Mouse (Mus musculus): ENCODE data around the gene Srf. TPM values are rescaled to one million over a fixed set of nuclear protein-coding genes. Genes with fewer than 3 reads are reported as not detected.

Gene Srf
- total RNA-seq, 2 experiments from 2014 or later = 36.5 to 47.5 TPM

DNA sequence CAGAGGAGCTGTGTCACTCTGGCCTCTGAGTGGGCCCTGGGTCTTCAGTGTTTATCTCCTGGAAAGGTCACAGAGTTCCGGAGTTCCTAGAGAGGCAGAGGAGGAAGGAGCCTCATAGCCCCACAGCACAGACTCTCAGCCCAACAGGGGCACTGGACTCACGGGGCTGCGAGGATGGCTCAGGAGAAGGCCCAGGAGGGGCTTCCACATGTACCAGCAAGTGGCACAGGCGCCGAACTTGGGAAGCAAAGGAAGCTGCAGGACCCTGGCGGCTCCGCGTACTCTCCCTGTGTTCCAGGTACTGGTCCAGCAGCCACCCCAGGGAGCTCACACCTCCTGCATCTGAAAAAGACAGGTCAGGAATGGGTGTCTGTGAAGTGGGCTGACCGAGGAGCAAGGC lies 34.8 kb downstream of the Srf start:
- no peak for ATAC-seq (replicated peaks; ENCODE audit: poor library complexity)

DNA sequence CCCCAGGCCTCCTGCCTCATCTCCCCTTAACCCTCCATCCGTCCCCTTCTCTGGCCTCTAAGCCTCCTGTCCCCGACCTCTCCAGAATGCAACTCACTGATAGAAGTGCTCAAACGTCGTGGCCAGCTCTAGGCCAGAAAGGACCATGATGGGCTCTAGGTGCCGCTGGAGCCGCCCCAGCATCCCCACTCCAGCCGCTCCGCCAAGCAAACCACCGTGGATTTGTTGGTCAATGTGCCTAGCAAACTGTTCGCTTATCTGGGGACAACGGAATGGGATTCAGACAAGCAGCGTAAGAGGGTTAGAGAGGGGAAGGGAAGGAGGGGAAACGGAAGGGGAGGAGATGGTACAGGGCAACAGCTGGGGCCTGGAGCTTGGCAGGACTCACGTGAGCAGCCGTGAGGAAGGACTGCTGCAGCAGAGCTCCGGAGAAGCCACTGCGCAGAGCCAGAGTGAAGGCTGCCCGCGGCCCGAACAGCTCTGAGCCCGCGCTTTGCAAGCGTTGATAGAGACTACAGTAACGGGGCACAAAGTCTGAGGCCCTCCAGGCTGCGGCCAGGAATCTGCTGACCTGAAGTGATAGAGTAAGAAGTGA lies 35.5 kb downstream of the Srf start:
- peak; percentile 86 for ATAC-seq (replicated peaks; ENCODE audit: poor library complexity)

DNA sequence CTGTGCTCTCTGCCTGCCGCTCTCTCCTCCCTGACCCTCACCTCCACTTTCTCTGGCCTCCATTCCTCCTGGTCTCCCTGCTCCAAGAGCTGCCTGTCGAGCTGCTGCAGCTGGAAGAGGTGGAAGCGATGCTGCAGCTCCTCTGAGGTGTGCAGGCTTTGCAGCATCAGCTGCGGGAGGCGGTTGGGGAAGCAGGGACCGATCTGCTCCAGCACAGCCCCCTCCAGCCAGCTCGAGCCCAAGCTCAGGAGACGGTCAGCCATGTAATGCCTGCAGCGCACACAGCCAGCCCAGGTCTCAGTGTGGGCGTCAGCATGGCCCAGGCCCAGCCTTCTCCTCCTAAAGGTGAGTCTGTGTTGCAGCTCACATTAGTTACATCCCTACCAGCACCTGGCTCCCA lies 36.0 kb downstream of the Srf start:
- no peak for ATAC-seq (replicated peaks; ENCODE audit: poor library complexity)

DNA sequence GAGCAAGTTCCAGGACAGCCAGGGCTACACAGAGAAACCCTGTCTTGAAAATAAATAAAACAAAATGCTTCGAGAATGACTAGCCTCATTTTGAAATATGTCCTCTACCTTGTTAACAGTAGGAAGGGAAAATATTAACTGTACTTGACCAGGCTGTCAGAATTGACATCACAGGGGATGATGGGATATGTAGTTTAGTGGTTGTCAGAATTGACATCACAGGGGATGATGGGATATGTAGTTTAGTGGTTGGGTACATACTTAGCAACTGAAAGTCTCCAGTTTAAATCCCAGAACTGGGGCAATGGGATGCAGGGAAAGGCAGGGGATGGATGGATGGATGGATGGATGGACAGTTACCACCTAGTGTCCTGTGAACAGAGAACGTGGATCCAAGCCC lies 42.6 kb downstream of the Srf start:
- peak; percentile 42; the same call in 1 of the 2 replicates for ATAC-seq (replicated peaks; ENCODE audit: poor library complexity)

DNA sequence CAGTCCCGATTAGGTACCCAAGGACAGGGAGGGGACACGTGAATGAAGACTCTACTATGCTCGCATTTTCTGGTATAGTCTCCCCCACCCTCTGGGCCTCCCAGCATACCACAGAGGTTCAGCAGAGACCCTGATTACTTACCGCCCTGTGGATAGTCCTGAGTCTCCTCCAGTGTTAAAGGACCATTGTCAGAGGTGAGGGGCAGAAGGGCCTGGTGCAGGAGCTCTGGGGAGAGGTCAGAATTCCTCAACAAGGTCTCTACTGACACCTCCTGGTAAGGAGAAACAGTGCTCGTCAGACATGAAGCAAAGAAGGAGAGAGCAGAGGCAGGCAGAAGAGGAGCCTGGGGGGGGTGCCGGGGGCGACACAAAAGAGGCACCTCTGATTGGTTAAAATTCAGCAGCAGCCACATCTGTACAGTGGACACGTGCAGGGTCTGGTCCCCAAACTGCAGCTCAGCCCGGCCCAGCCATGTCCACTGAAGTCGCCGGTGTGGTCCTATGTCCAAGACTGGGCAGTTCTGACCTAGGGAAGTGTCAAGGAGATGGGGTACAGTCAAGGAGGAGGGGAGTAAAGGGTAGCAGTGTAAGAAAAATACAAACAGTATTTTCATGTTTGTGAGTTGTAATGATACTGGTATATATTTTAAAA lies 44.8 kb downstream of the Srf start:
- ATAC-seq (replicated peaks; ENCODE audit: poor library complexity) = no peak

DNA sequence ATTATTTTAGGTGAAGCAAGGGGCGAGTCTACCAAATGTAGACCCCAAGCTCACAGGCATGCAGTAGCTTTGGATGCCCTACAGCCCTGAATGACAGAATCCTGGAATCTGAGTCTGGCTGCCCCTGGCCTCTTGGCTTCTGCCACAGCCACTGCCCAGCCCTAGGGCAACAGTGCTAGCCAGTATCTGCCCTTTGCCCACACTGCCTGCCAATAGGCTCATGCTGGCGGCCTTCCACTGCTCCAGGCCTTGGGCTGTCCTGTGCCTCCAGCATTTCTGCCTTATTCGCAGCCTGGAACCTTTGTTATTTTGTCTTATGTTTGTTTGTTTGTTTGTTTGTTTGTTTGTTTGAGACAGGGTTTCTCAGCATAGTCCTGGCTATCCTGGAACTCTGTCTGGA lies 50.4 kb downstream of the Srf start:
- ATAC-seq (replicated peaks; ENCODE audit: poor library complexity) = no peak

DNA sequence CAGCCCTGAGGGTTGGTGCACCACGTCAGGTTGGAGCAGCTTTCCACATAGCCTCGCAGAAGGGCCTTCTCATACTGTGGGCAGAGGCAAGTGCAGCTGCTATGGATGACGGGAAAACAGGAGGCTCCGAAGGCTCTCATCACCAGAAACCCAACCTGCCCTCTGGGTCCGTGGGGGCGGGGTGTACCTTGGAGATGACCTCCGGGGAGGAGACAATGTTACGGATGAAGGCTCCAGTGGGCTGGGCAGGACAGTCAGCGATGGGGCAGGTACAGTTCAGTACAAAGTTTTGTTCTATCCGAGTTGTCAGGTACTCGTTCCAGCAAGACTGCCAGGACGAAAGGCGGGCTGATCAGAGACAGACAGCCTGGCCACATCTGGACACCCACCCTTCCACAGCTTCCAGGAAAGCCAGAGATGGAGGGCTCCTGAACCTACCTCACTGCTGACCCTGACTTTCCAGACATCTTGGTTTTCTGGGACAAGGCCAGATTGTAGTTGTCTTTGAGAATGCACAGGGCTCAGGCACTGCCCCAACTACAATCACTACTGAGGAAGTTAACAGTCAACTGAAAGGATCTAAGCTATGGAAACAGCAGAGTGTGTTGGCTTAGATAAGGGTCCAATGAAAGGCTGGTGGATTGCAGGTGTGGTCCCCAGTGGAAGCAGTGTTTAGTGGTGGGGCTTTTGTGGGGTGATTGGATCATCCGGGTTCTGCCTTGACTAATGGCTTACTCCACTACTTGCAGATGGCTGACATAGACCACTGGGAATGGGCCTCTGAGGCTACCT lies 51.9 kb downstream of the Srf start:
- ATAC-seq (replicated peaks; ENCODE audit: poor library complexity) = peak; percentile 48; the same call in 1 of the 2 replicates

DNA sequence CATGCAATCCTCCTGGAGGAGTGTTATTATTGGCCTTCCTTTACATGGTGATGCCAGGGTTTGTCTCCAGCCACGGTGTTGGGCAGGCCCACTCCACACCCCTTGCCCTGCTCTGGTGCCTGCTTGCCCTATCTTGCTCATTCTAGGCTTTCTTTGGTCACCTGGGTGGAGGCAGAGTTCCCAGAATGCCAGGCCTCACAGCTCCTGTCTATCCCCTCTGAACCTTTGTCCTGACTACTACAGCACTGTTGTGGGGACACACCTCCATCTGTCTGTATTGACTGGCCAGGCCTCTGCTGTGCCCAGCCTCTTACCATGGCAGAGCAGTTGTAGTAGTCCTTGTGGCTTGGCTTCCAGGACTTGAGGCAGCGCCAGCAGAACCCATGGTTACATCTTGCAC lies 53.2 kb downstream of the Srf start:
- no peak for ATAC-seq (replicated peaks; ENCODE audit: poor library complexity)

Other genes with a start within 250 kb of the Srf start
- gene Abcc10, start 227.8 kb downstream of the Srf start, total RNA-seq (2015) = 0.93 and 1.2 TPM in 2 replicates
- 4.1 and 4.2 TPM in 2 replicates for gene Abcc10, start 227.8 kb downstream of the Srf start, total RNA-seq (2017)
- gene Zfp318, start 172.4 kb downstream of the Srf start, total RNA-seq (2015) = 9.3 and 16.6 TPM in 2 replicates
- 13.1 and 15.7 TPM in 2 replicates for gene Zfp318, start 172.4 kb downstream of the Srf start, total RNA-seq (2017)
- gene Crip3, start 127.2 kb downstream of the Srf start, total RNA-seq (2015) = not detected in 2 replicates
- gene Crip3, start 127.2 kb downstream of the Srf start, total RNA-seq (2017) = not detected in 2 replicates
- gene Slc22a7, start 117.7 kb downstream of the Srf start, total RNA-seq (2015) = not detected in 2 replicates
- not detected in 2 replicates for gene Slc22a7, start 117.7 kb downstream of the Srf start, total RNA-seq (2017)
- gene Ttbk1, start 68.5 kb downstream of the Srf start, total RNA-seq (2015) = 0.02 TPM in 1 of 2 replicates, not detected in the other
- 0.14 TPM in 1 of 2 replicates, not detected in the other for gene Ttbk1, start 68.5 kb downstream of the Srf start, total RNA-seq (2017)
- gene Dnph1, start 59.5 kb downstream of the Srf start, total RNA-seq (2015) = 41.5 and 45.7 TPM in 2 replicates
- 20.2 and 26.3 TPM in 2 replicates for gene Dnph1, start 59.5 kb downstream of the Srf start, total RNA-seq (2017)
- gene Cul9, start 9.8 kb downstream of the Srf start, total RNA-seq (2015) = 9.2 and 12.4 TPM in 2 replicates
- gene Cul9, start 9.8 kb downstream of the Srf start, total RNA-seq (2017) = 12.4 and 12.5 TPM in 2 replicates
- gene Ptk7, start 73.3 kb upstream of the Srf start, total RNA-seq (2015) = 1.4 and 2.0 TPM in 2 replicates
- 3.0 and 3.6 TPM in 2 replicates for gene Ptk7, start 73.3 kb upstream of the Srf start, total RNA-seq (2017)
- gene Klc4, start 89.8 kb upstream of the Srf start, total RNA-seq (2015) = 1.9 and 2.9 TPM in 2 replicates
- 7.5 and 9.5 TPM in 2 replicates for gene Klc4, start 89.8 kb upstream of the Srf start, total RNA-seq (2017)
- gene Mrpl2, start 90.1 kb upstream of the Srf start, total RNA-seq (2015) = 80.1 and 101 TPM in 2 replicates
- gene Mrpl2, start 90.1 kb upstream of the Srf start, total RNA-seq (2017) = 75.5 and 84.7 TPM in 2 replicates
- 7.3 and 7.6 TPM in 2 replicates for gene Cul7, start 94.2 kb upstream of the Srf start, total RNA-seq (2015)
- gene Cul7, start 94.2 kb upstream of the Srf start, total RNA-seq (2017) = 9.1 and 14.3 TPM in 2 replicates
- 12.4 and 13.6 TPM in 2 replicates for gene Rrp36, start 118.2 kb upstream of the Srf start, total RNA-seq (2015)
- gene Rrp36, start 118.2 kb upstream of the Srf start, total RNA-seq (2017) = 70.4 and 89.7 TPM in 2 replicates
- 47.6 and 53.5 TPM in 2 replicates for gene Mea1, start 122.6 kb upstream of the Srf start, total RNA-seq (2015)
- gene Mea1, start 122.6 kb upstream of the Srf start, total RNA-seq (2017) = 74.9 and 77.6 TPM in 2 replicates
- gene Klhdc3, start 124.7 kb upstream of the Srf start, total RNA-seq (2015) = 36.4 and 40.8 TPM in 2 replicates
- 26.3 and 27.8 TPM in 2 replicates for gene Klhdc3, start 124.7 kb upstream of the Srf start, total RNA-seq (2017)
- gene Ppp2r5d, start 148.9 kb upstream of the Srf start, total RNA-seq (2015) = 25.6 and 26.9 TPM in 2 replicates
- 44.1 and 46.1 TPM in 2 replicates for gene Ppp2r5d, start 148.9 kb upstream of the Srf start, total RNA-seq (2017)
- gene Pex6, start 155.3 kb upstream of the Srf start, total RNA-seq (2015) = 7.8 and 10.2 TPM in 2 replicates
- 11.3 TPM in 2 replicates for gene Pex6, start 155.3 kb upstream of the Srf start, total RNA-seq (2017)
- not detected in 2 replicates for gene Gnmt, start 173.0 kb upstream of the Srf start, total RNA-seq (2015)
- gene Gnmt, start 173.0 kb upstream of the Srf start, total RNA-seq (2017) = not detected in 2 replicates
- gene Cnpy3, start 196.0 kb upstream of the Srf start, total RNA-seq (2015) = 30.6 and 34.3 TPM in 2 replicates
- 101 and 102 TPM in 2 replicates for gene Cnpy3, start 196.0 kb upstream of the Srf start, total RNA-seq (2017)
- gene Ptcra, start 207.5 kb upstream of the Srf start, total RNA-seq (2015) = 0.72 and 0.73 TPM in 2 replicates
- not detected in 2 replicates for gene Ptcra, start 207.5 kb upstream of the Srf start, total RNA-seq (2017)
- gene 2310039H08Rik, start 216.5 kb upstream of the Srf start, total RNA-seq (2015) = 27.3 and 28.5 TPM in 2 replicates
- 10.0 and 16.5 TPM in 2 replicates for gene 2310039H08Rik, start 216.5 kb upstream of the Srf start, total RNA-seq (2017)
- gene Rpl7l1, start 226.5 kb upstream of the Srf start, total RNA-seq (2015) = 113 and 123 TPM in 2 replicates
- 142 and 179 TPM in 2 replicates for gene Rpl7l1, start 226.5 kb upstream of the Srf start, total RNA-seq (2017)